Mouse (Mus musculus): ENCODE data around the gene Spag8. TPM values are rescaled to one million over a fixed set of nuclear protein-coding genes. Genes with fewer than 3 reads are reported as not detected.

The Spag8 gene
- polyA plus RNA-seq, 1 experiment, result 112 TPM

DNA sequence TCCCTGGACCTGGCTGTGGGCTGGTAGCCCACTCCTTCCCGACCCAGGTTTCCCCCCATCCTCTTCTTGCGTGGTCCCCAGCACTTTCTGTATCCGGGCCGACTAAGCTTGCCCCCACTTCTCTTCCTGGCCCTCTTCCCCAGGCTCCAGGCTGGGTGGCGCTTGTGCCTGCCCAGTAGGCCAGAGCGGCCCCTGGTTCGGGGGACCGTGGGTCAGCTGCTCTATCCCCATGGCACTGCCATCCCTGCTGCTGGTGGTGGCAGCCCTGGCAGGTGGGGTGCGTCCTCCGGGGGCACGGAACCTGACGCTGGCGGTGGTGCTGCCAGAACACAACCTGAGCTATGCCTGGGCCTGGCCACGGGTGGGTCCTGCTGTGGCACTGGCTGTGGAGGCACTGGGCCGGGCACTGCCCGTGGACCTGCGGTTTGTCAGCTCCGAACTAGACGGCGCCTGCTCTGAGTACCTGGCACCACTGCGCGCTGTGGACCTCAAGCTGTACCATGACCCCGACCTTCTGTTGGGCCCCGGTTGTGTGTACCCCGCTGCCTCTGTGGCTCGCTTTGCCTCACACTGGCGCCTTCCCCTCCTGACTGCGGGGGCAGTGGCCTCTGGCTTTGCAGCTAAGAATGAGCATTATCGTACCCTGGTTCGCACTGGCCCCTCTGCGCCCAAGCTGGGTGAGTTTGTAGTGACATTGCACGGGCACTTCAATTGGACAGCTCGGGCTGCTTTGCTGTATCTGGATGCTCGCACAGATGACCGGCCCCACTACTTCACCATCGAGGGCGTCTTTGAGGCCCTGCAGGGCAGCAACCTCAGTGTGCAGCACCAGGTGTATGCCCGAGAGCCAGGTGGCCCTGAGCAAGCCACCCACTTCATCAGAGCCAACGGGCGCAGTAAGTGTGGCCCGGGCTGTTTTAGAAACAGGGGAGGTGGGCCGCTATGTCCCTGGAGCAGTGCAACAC is 21.2 kb downstream of the Spag8 start:
- Histone ChIP-seq H3K4me1 (ENCODE audit: control insufficient read depth, insufficient read depth, low read length) (peaks cover 20% of the 10 kb centered on the region), H3K36me3 (ENCODE audit: control insufficient read depth, insufficient read depth, low read length) (no peaks in the 10 kb centered on the region), H3K27ac (ENCODE audit: control insufficient read depth, insufficient read depth, low read depth, low read length) (no peak overlapping the region), H3K27me3 (ENCODE audit: control insufficient read depth, insufficient read depth, low read length) (peaks cover 2% of the 10 kb centered on the region; the same call in 1 of the 2 replicates), H3K4me3 (ENCODE audit: control insufficient read depth, low read depth, low read length) (peak overlapping the region; percentile 52)
- TF ChIP-seq POLR2A (IDR thresholded peaks at IDR 0.05; ENCODE audit: control insufficient read depth, low read depth, low read length) (no peak), CTCF (IDR thresholded peaks at IDR 0.05; ENCODE audit: control insufficient read depth, insufficient read depth, insufficient replicate concordance, low read depth, low read length) (no peak)

DNA sequence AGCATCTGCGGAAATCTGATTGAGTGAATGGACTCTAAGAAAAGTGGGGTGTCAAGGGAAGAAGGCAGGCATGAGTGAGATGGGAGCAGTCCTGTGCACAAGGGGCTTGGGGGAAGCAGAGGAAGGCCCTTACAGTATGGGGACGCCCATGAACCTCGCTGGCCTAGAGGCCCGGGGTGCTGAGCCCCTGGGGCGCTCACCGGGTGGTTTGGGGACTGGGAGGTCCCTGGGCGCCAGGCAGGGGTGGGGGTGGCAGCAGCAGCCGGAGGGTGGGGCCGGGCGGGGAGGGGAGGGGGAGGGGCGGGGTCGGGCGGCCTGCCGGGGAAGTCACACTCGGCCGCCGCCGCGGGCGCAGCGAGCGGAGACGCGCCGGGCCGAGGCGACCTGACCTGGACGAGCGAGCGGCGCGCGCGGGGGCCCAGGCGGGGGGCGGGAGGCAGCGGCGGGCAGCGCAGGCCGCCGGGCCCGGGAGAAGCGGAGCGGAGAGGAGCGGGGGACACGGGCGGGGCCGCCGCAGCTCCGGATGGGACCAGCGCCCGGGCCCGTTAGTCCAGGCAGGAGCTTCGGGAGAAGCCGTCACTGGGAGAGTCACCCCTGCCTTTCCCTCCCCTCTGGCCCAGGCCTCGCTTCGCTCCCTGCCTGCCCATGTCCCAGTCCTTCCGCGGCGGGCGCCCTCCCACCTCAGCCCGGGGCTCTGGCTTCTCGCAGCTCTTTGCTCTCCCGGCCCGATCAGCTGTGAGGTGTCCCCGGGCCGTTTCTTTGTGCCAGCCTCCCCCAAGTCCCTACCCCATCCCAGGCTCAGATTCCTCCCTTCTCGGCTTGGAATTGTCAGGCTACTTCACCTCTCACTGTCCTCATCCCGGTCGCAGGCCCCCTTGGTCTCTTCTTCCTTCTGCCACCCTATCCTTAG is 22.1 kb downstream of the Spag8 start, which contains the start of gene Npr2:
Npr2 (plus strand) TSS at position 890 of the 910 bp plus-strand sequence.
- H3K4me1 ChIP-seq (ENCODE audit: control insufficient read depth, insufficient read depth, low read length), result peaks cover 20% of the 10 kb centered on the region
- peaks cover 2% of the 10 kb centered on the region; the same call in 1 of the 2 replicates for H3K27me3 ChIP-seq (ENCODE audit: control insufficient read depth, insufficient read depth, low read length)
- TF ChIP-seq CTCF (IDR thresholded peaks at IDR 0.05; ENCODE audit: control insufficient read depth, insufficient read depth, insufficient replicate concordance, low read depth, low read length) (no peak), POLR2A (IDR thresholded peaks at IDR 0.05; ENCODE audit: control insufficient read depth, low read depth, low read length) (no peak)
- no peak within 1 kb of the TSS for H3K27ac ChIP-seq (ENCODE audit: control insufficient read depth, insufficient read depth, low read depth, low read length)
- peak within 1 kb of the TSS; percentile 52 for H3K4me3 ChIP-seq (ENCODE audit: control insufficient read depth, low read depth, low read length)
- no peaks in the 10 kb centered on the region for H3K36me3 ChIP-seq (ENCODE audit: control insufficient read depth, insufficient read depth, low read length)

- H3K36me3 ChIP-seq (ENCODE audit: control insufficient read depth, insufficient read depth, low read length), result no peaks in the 10 kb centered on the region
- peaks cover 20% of the 10 kb centered on the region for H3K4me1 ChIP-seq (ENCODE audit: control insufficient read depth, insufficient read depth, low read length)
- TF ChIP-seq POLR2A (IDR thresholded peaks at IDR 0.05; ENCODE audit: control insufficient read depth, low read depth, low read length) (no peak), CTCF (IDR thresholded peaks at IDR 0.05; ENCODE audit: control insufficient read depth, insufficient read depth, insufficient replicate concordance, low read depth, low read length) (no peak)
- H3K4me3 ChIP-seq (ENCODE audit: control insufficient read depth, low read depth, low read length), result no peak overlapping the region
- no peak overlapping the region for H3K27ac ChIP-seq (ENCODE audit: control insufficient read depth, insufficient read depth, low read depth, low read length)
- H3K27me3 ChIP-seq (ENCODE audit: control insufficient read depth, insufficient read depth, low read length), result peaks cover 2% of the 10 kb centered on the region; the same call in 1 of the 2 replicates
Measured at GRCm38 (mm10) chr4:43630671-43631045, 22.7 kb downstream of the Spag8 start.

DNA sequence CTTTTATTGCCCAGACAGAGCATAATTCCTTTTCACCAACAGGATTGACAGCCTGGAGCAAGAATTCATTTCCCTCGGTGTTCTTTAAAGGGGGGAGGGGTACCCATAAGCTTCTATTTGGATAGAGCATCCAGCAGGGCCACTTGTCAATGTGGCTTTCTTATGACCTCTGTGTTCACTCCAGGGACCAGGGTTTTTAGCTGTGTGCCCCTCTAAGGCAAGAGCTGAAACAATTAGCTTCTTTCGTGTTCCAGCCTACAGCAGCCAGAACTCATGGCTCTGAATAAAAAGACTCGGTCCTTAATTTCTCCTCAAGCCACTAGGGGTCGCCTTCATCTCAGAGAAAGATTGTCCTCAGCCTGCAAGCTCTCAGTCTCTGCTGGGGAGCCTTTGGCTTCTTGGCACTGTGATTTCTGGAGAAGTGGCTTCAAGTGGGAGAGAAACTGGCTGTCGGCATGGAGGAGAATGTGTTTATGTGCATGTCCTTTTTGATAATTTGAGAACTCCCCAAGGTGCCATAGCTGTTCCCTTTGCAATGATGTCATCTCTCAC is 23.3 kb downstream of the Spag8 start:
- Histone ChIP-seq H3K4me1 (ENCODE audit: control insufficient read depth, insufficient read depth, low read length) (peaks cover 20% of the 10 kb centered on the region), H3K4me3 (ENCODE audit: control insufficient read depth, low read depth, low read length) (no peak overlapping the region), H3K27ac (ENCODE audit: control insufficient read depth, insufficient read depth, low read depth, low read length) (no peak overlapping the region), H3K36me3 (ENCODE audit: control insufficient read depth, insufficient read depth, low read length) (no peaks in the 10 kb centered on the region), H3K27me3 (ENCODE audit: control insufficient read depth, insufficient read depth, low read length) (peaks cover 2% of the 10 kb centered on the region; the same call in 1 of the 2 replicates)
- TF ChIP-seq POLR2A (IDR thresholded peaks at IDR 0.05; ENCODE audit: control insufficient read depth, low read depth, low read length), result no peak
- TF ChIP-seq CTCF (IDR thresholded peaks at IDR 0.05; ENCODE audit: control insufficient read depth, insufficient read depth, insufficient replicate concordance, low read depth, low read length), result peak; percentile 52

GRCm38 (mm10) chr4:43629106-43629817 is 24.1 kb downstream of the Spag8 start:
- H3K4me3 ChIP-seq (ENCODE audit: control insufficient read depth, low read depth, low read length), result no peak overlapping the region
- TF ChIP-seq POLR2A (IDR thresholded peaks at IDR 0.05; ENCODE audit: control insufficient read depth, low read depth, low read length) (no peak), CTCF (IDR thresholded peaks at IDR 0.05; ENCODE audit: control insufficient read depth, insufficient read depth, insufficient replicate concordance, low read depth, low read length) (no peak)
- no peak overlapping the region for H3K27ac ChIP-seq (ENCODE audit: control insufficient read depth, insufficient read depth, low read depth, low read length)
- no peaks in the 10 kb centered on the region for H3K36me3 ChIP-seq (ENCODE audit: control insufficient read depth, insufficient read depth, low read length)
- peaks cover 2% of the 10 kb centered on the region; the same call in 1 of the 2 replicates for H3K27me3 ChIP-seq (ENCODE audit: control insufficient read depth, insufficient read depth, low read length)
- peaks cover 20% of the 10 kb centered on the region for H3K4me1 ChIP-seq (ENCODE audit: control insufficient read depth, insufficient read depth, low read length)

- Histone ChIP-seq H3K36me3 (ENCODE audit: control insufficient read depth, insufficient read depth, low read length) (no peaks in the 10 kb centered on the region), H3K4me3 (ENCODE audit: control insufficient read depth, low read depth, low read length) (no peak overlapping the region), H3K27me3 (ENCODE audit: control insufficient read depth, insufficient read depth, low read length) (no peaks in the 10 kb centered on the region), H3K4me1 (ENCODE audit: control insufficient read depth, insufficient read depth, low read length) (no peaks in the 10 kb centered on the region; the same call in 1 of the 2 replicates), H3K27ac (ENCODE audit: control insufficient read depth, insufficient read depth, low read depth, low read length) (no peak overlapping the region)
- TF ChIP-seq POLR2A (IDR thresholded peaks at IDR 0.05; ENCODE audit: control insufficient read depth, low read depth, low read length) (no peak), CTCF (IDR thresholded peaks at IDR 0.05; ENCODE audit: control insufficient read depth, insufficient read depth, insufficient replicate concordance, low read depth, low read length) (no peak)
Measured at GRCm38 (mm10) chr4:43620146-43620778, 33.1 kb downstream of the Spag8 start.

Data from testis, adult 2 months (tissue).